Mouse (Mus musculus) ES-E14 (cell line): Measurements from ENCODE around the gene Accsl. TPM values are rescaled to one million over a fixed set of nuclear protein-coding genes. Genes with fewer than 3 reads are reported as not detected.

Source experiments
- DNase-seq: peaks from one replicate; pipeline ENCODE4 v3.0.0-alpha.2; 2013; ENCODE audit warnings: low read depth, low spot score
- H3K27ac ChIP-seq: 2 replicates; pipeline ENCODE4 v1.5.1; 2012; ENCODE audit warnings: low read depth, mild to moderate bottlenecking, low read length, moderate library complexity, mixed read lengths; ENCODE audit not compliant: poor library complexity, insufficient read depth, severe bottlenecking
- H3K36me3 ChIP-seq: 2 replicates; pipeline ENCODE4 v1.6.1; 2012; ENCODE audit warnings: mild to moderate bottlenecking, low read length, moderate library complexity, mixed read lengths; ENCODE audit not compliant: control insufficient read depth, poor library complexity, insufficient read depth, severe bottlenecking
- H3K4me1 ChIP-seq, 2 experiments: fragments of 150-350 bp in 1 of 2; sonication (generic) in 1 of 2; 2 replicates each; pipeline ENCODE4 v1.6.1; 2012; ENCODE audit warnings: low read length in 2 of 2, mild to moderate bottlenecking in 1 of 2, mixed read lengths in 1 of 2; ENCODE audit not compliant: control insufficient read depth in 2 of 2, insufficient read depth in 2 of 2, poor library complexity in 1 of 2
- H3K4me3 ChIP-seq, 2 experiments: fragments of 150-350 bp in 1 of 2; sonication (generic) in 1 of 2; 2 replicates each; pipeline ENCODE4 v1.5.1; 2012; ENCODE audit warnings: low read length in 2 of 2, low read depth in 1 of 2, mild to moderate bottlenecking in 1 of 2, mixed read lengths in 1 of 2; ENCODE audit not compliant: insufficient read depth in 1 of 2, poor library complexity in 1 of 2, severe bottlenecking in 1 of 2
- H3K9ac ChIP-seq: 2 replicates; pipeline ENCODE4 v1.6.1; 2012; ENCODE audit warnings: low read depth, mild to moderate bottlenecking, low read length, mixed read lengths; ENCODE audit not compliant: poor library complexity, insufficient read depth, severe bottlenecking
- H3K9me3 ChIP-seq: fragments of 150-350 bp; sonication (generic); 2 replicates; pipeline ENCODE4 v1.6.1; 2012; ENCODE audit warnings: low read depth, mild to moderate bottlenecking, low read length; ENCODE audit not compliant: control insufficient read depth, insufficient read depth
- CHD2 ChIP-seq: IDR thresholded peaks from 2 replicates; pipeline ENCODE4 v1.6.1; 2014; ENCODE audit warnings: mild to moderate bottlenecking, low read depth, low read length, inconsistent platforms
- HCFC1 ChIP-seq: IDR thresholded peaks from 2 replicates; pipeline ENCODE4 v1.6.1; 2012; ENCODE audit warnings: low read length, inconsistent platforms, borderline replicate concordance; ENCODE audit not compliant: insufficient read depth
- MAFK ChIP-seq: IDR thresholded peaks from 2 replicates; pipeline ENCODE4 v1.6.1; 2014; ENCODE audit warnings: mild to moderate bottlenecking, low read depth, low read length, inconsistent platforms; ENCODE audit not compliant: insufficient read depth
- ZC3H11A ChIP-seq: IDR thresholded peaks from 2 replicates; pipeline ENCODE4 v1.6.1; 2012; ENCODE audit warnings: low read depth, mild to moderate bottlenecking, inconsistent platforms, low read length, borderline replicate concordance
- ZNF384 ChIP-seq: IDR thresholded peaks from 2 replicates; pipeline ENCODE4 v1.6.1; 2012; ENCODE audit warnings: low read depth, low read length, inconsistent platforms
- in situ Hi-C, 2 experiments: fragments of 600-800 bp; cut with MboI; formaldehyde crosslinking; loops; one replicate each; pipeline ENCODE4 v1.15.1; 2025; ENCODE audit warnings: low sequenced_read_pairs in 2 of 2, inconsistent platforms in 1 of 2; ENCODE audit not compliant: unreplicated experiment in 2 of 2
- total RNA-seq: library from RNA; depleted of rRNA; stranded (reverse); fragments of 300-350 nt; gene quantifications from 2 replicates; pipeline ENCODE4 v1.2.3, GENCODE M21; 2012

Gene Accsl
- total RNA-seq, 1 experiment, result 21.4 TPM

DNA sequence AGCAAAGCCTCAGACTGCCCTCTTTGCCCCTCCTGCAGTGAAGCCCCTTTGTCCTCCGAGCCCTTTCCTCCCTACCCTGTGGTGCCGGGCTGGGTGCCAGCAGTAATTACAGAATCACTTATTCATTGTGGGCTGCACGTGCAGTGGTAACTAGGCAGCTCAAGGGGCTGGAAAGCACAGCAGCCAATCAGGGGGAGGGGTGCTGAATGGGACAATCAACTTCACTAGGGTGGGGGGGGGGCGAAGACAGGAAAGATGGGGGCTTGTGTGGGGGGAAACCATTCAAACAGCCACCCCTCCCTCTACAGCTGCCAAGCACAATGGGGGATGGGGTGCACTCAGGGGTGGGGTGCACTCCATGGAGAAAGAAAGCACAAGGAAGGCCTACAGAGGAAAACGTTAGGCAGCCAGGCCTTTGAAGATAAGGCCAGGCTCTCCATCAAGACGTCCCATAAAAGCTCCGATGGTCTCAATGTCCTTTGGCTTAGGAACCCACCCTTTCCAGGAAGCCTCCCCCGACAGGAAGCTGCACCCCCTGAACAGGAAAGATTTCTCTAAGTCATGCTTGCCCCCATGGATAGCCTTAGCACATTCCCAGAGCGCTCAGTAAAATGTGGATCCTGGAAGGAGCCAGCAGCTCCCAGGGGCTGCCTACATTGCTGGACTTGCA is 22.8 kb upstream of the Accsl start:
- no peak overlapping the region for H3K27ac ChIP-seq
- DNase-seq, result no peak
- no peaks in the 10 kb centered on the region for H3K36me3 ChIP-seq
- H3K9me3 ChIP-seq, result no peaks in the 10 kb centered on the region
- no peak overlapping the region for H3K4me3 ChIP-seq
- TF ChIP-seq ZC3H11A (no peak), CHD2 (no peak), MAFK (no peak), ZNF384 (no peak)
- no peak overlapping the region for H3K9ac ChIP-seq
- peaks cover 0 to 6% of the 10 kb centered on the region in 2 experiments; a peak in 1 of 4 replicates for H3K4me1 ChIP-seq
- in situ Hi-C loops, result no loop called here

DNA sequence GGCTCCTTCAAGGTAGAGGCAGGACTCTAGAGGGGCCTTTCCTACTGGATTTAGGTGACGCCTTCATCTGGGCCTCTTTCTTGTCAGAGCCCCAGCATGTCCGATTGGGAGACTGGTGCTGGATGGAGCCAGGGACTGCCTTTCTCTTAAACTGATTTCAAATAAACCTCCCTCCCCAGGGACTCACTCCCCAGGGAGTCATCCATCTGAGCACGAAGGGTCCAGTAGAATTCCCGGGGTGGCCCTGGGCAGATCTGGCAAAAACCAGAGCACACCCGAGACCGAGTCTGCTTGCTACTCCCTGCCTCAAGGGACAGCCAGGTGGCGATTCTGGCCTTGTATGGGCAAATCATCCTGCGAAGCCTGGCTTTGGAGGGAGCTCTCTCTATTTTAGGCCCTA is 21.2 kb upstream of the Accsl start:
- Histone ChIP-seq H3K27ac (no peak overlapping the region), H3K9me3 (no peaks in the 10 kb centered on the region), H3K4me3 (no peak overlapping the region), H3K4me1 (peaks cover 0 to 6% of the 10 kb centered on the region in 2 experiments; a peak in 1 of 4 replicates), H3K9ac (no peak overlapping the region), H3K36me3 (no peaks in the 10 kb centered on the region)
- in situ Hi-C loops, result no loop called here
- no peak for TF ChIP-seq HCFC1
- no peak for DNase-seq

DNA sequence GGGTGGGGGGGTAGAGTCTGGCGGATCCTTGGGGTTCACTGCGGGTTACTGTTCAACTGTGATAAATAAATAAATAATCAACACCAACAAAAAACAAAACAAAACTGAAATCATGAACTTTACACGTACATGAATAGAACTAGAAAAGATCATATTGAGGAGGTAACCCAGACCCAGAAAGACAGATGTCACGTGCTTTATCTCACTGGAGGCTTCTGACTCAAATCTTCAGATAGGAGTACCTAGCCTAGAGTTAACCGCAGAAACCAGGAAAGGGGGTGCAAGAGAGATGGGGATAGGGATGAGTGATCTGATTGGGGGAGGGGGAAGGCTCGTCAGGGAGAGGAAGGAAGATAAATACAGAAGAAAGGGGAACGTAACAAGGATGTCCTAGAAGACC is 20.1 kb upstream of the Accsl start:
- Histone ChIP-seq H3K9me3 (no peaks in the 10 kb centered on the region), H3K27ac (no peak overlapping the region), H3K9ac (no peak overlapping the region), H3K4me3 (no peak overlapping the region), H3K36me3 (no peaks in the 10 kb centered on the region), H3K4me1 (peaks cover 0 to 6% of the 10 kb centered on the region in 2 experiments; a peak in 1 of 4 replicates)
- in situ Hi-C loops, result no loop called here
- TF ChIP-seq HCFC1 (no peak), ZNF384 (no peak), CHD2 (no peak), MAFK (no peak), ZC3H11A (no peak)
- DNase-seq, result no peak

DNA sequence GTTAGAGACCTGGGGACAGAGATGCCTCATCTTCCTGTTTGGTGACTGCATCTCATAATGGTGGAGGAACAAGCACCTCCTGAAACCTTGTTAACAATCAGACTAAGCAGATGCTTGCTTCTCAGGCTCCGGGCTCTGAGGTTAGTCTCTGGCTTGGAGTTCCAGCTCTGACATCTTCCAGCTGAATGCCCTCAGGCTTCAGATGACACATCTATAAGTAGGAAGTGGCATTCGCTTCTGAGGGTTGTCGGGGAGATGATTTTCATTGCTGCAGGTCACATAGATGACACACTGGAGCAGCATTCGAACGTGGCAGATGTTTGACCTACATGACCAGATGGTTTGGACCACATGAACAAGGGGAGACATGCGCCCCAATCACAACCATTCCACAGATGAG is 19.4 kb upstream of the Accsl start:
- in situ Hi-C loops, result no loop called here
- no peaks in the 10 kb centered on the region for H3K9me3 ChIP-seq
- no peak for DNase-seq
- H3K36me3 ChIP-seq, result no peaks in the 10 kb centered on the region
- no peak overlapping the region for H3K27ac ChIP-seq
- H3K9ac ChIP-seq, result no peak overlapping the region
- TF ChIP-seq CHD2 (no peak), HCFC1 (no peak), ZC3H11A (no peak), ZNF384 (no peak), MAFK (no peak)
- no peak overlapping the region for H3K4me3 ChIP-seq
- H3K4me1 ChIP-seq, result peaks cover 0 to 6% of the 10 kb centered on the region in 2 experiments; a peak in 1 of 4 replicates

DNA sequence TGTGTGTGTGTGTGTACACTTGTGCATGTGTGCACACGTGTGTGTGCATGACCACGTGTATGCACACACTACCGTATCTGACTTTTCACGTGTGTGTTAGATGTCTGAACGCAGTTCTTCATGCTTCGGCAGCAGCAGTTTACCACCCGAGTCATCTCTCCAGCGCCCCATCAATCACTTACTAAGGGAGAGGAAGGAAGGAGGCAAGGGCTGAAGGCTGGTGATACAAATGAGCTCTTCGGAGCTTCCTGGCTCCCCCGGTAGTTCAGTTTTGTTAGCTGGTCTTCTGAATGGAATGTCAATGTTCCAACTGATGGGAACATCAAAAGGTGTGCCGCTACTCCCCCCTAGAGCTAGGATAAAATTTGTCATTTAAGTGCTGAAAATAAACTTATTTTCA is 18.3 kb upstream of the Accsl start:
- no peak for DNase-seq
- Histone ChIP-seq H3K27ac (no peak overlapping the region), H3K9ac (no peak overlapping the region), H3K9me3 (no peaks in the 10 kb centered on the region), H3K4me1 (peaks cover 0 to 6% of the 10 kb centered on the region in 2 experiments; a peak in 1 of 4 replicates), H3K36me3 (no peaks in the 10 kb centered on the region), H3K4me3 (no peak overlapping the region)
- TF ChIP-seq CHD2 (no peak), ZNF384 (no peak), MAFK (no peak), HCFC1 (no peak), ZC3H11A (no peak)
- in situ Hi-C loops, result no loop called here
